Comparison of ENCODE assay signal across 12 mouse cellular contexts in genomic region chr8:48567929-48568607, GRCm38 (mm10).
A peak's percentile ranks its signal among the peaks of the same experiment; 100 is the strongest.
DNase-seq lines count a peak whose midpoint lies in the region; ATAC-seq lines count a peak whose summit lies in the region.
"Had no signal": no experiment of that assay in that cellular context is flagged by ENCODE, and none has a peak within 500 bp of the region (broad histone marks: within the 10 kb centered on the region; RNA-seq: fewer than 3 reads in every experiment).

No protein-coding gene starts in this region.

- no peak overlapping the region for H3K9ac ChIP-seq in hindbrain, embryonic 15.5 days
- H3K9ac ChIP-seq in hindbrain, embryonic 13.5 days, result no peak overlapping the region
- H3K9ac ChIP-seq in embryonic facial prominence, embryonic 11.5 days (replicated peaks; ENCODE audit: low read length), result 0 out of 2 replicates have a peak overlapping the region, but pooled peaks have one; percentile 4
- no peak overlapping the region for H3K9ac ChIP-seq in midbrain, embryonic 16.5 days (ENCODE audit: low read depth, low read length)
- H3K9ac ChIP-seq: liver, embryonic 15.5 days had no signal

- no peak overlapping the region for H3K4me3 ChIP-seq in hindbrain, embryonic 15.5 days
- H3K4me3 ChIP-seq in hindbrain, embryonic 13.5 days, result no peak overlapping the region
- H3K4me3 ChIP-seq in embryonic facial prominence, embryonic 11.5 days (ENCODE audit: low read depth, low read length), result no peak overlapping the region
- H3K4me3 ChIP-seq in midbrain, embryonic 16.5 days (ENCODE audit: low read depth, low read length), result no peak overlapping the region
- H3K4me3 ChIP-seq: erythroblast, embryonic 14.5 days; liver, embryonic 15.5 days; megakaryocyte, embryonic 14.5 days had no signal

- H3K9me3 ChIP-seq in hindbrain, embryonic 15.5 days, result no peaks in the 10 kb centered on the region
- H3K9me3 ChIP-seq in hindbrain, embryonic 13.5 days, result no peaks in the 10 kb centered on the region
- no peaks in the 10 kb centered on the region for H3K9me3 ChIP-seq in embryonic facial prominence, embryonic 11.5 days (replicated peaks; ENCODE audit: control insufficient read depth, low read length)
- no peaks in the 10 kb centered on the region for H3K9me3 ChIP-seq in midbrain, embryonic 16.5 days (replicated peaks; ENCODE audit: control insufficient read depth, low read length, poor library complexity, severe bottlenecking)
- H3K9me3 ChIP-seq: liver, embryonic 15.5 days had no signal

- 0 out of 2 replicates have a peak, but pooled peaks cover 3% of the 10 kb centered on the region for H3K4me1 ChIP-seq in hindbrain, embryonic 15.5 days (replicated peaks)
- peaks cover 9% of the 10 kb centered on the region for H3K4me1 ChIP-seq in hindbrain, embryonic 13.5 days (replicated peaks)
- no peaks in the 10 kb centered on the region; the same call in 1 of the 2 replicates for H3K4me1 ChIP-seq in embryonic facial prominence, embryonic 11.5 days (ENCODE audit: control insufficient read depth, insufficient read depth, low read length)
- peaks cover 11% of the 10 kb centered on the region for H3K4me1 ChIP-seq in midbrain, embryonic 16.5 days (ENCODE audit: control insufficient read depth, insufficient read depth, low read length)
- H3K4me1 ChIP-seq: liver, embryonic 15.5 days; megakaryocyte, embryonic 14.5 days had no signal

- ATAC-seq in hindbrain, embryonic 15.5 days (ENCODE audit: low FRiP score, low read depth), result no peak
- ATAC-seq in hindbrain, embryonic 13.5 days (ENCODE audit: low FRiP score), result no peak
- no peak for ATAC-seq in embryonic facial prominence, embryonic 11.5 days (replicated peaks; ENCODE audit: insufficient number of reproducible peaks, low FRiP score, low TSS enrichment, low read depth)
- peak; percentile 54; the same call in 1 of the 2 replicates for ATAC-seq in midbrain, embryonic 16.5 days

- no peaks in the 10 kb centered on the region for H3K27me3 ChIP-seq in hindbrain, embryonic 15.5 days
- H3K27me3 ChIP-seq in hindbrain, embryonic 13.5 days, result no peaks in the 10 kb centered on the region
- H3K27me3 ChIP-seq in embryonic facial prominence, embryonic 11.5 days (ENCODE audit: control insufficient read depth, insufficient read depth, low read length), result no peaks in the 10 kb centered on the region
- no peaks in the 10 kb centered on the region for H3K27me3 ChIP-seq in midbrain, embryonic 16.5 days (ENCODE audit: control insufficient read depth, insufficient read depth, low read depth, low read length)
- H3K27me3 ChIP-seq: liver, embryonic 15.5 days; megakaryocyte, embryonic 14.5 days had no signal

- DNase-seq in embryonic facial prominence, embryonic 11.5 days (ENCODE audit: low spot score), result no peak
- DNase-seq in frontal cortex, postnatal 36 days (ENCODE audit: low spot score in 2 of 2), result peak; percentile 33 to 38
- no peak for DNase-seq in Muller cell, postnatal 12 days (ENCODE audit: inconsistent ontology term)
- no peak for DNase-seq in B cell, adult 2 months
- no peak for DNase-seq in kidney, adult 11 months
- DNase-seq: thymus, postnatal 4 days had no signal

- 60% methylated on average over 10 of the region's 10 CpGs for WGBS in hindbrain, embryonic 15.5 days
- 64% methylated on average over 10 of the region's 10 CpGs for WGBS in hindbrain, embryonic 13.5 days
- WGBS in embryonic facial prominence, embryonic 11.5 days, result 54% methylated on average over 10 of the region's 10 CpGs
- WGBS in midbrain, embryonic 16.5 days, result 18% methylated on average over 10 of the region's 10 CpGs

- H3K27ac ChIP-seq in hindbrain, embryonic 15.5 days (replicated peaks), result peak overlapping the region; percentile 38; the same call in 1 of the 2 replicates
- no peak overlapping the region for H3K27ac ChIP-seq in hindbrain, embryonic 13.5 days
- H3K27ac ChIP-seq in embryonic facial prominence, embryonic 11.5 days (replicated peaks; ENCODE audit: low read depth, low read length), result no peak overlapping the region
- peak overlapping the region; percentile 14 for H3K27ac ChIP-seq in midbrain, embryonic 16.5 days (ENCODE audit: low read length)
- H3K27ac ChIP-seq: liver, embryonic 15.5 days had no signal

- H3K36me3 ChIP-seq in hindbrain, embryonic 15.5 days, result no peaks in the 10 kb centered on the region
- no peaks in the 10 kb centered on the region for H3K36me3 ChIP-seq in hindbrain, embryonic 13.5 days
- H3K36me3 ChIP-seq in embryonic facial prominence, embryonic 11.5 days (replicated peaks; ENCODE audit: control insufficient read depth, insufficient read depth, low read depth, low read length), result no peaks in the 10 kb centered on the region
- no peaks in the 10 kb centered on the region for H3K36me3 ChIP-seq in midbrain, embryonic 16.5 days (ENCODE audit: control insufficient read depth, insufficient read depth, low read length)
- H3K36me3 ChIP-seq: liver, embryonic 15.5 days had no signal

- H3K4me2 ChIP-seq in hindbrain, embryonic 15.5 days, result no peak overlapping the region
- H3K4me2 ChIP-seq in hindbrain, embryonic 13.5 days, result no peak overlapping the region
- H3K4me2 ChIP-seq in embryonic facial prominence, embryonic 11.5 days (ENCODE audit: low read depth, low read length), result no peak overlapping the region
- H3K4me2 ChIP-seq in midbrain, embryonic 16.5 days (ENCODE audit: low read length), result peak overlapping the region; percentile 8; the same call in 1 of the 2 replicates
- H3K4me2 ChIP-seq: liver, embryonic 15.5 days had no signal

Comparison
In these comparisons a context has a peak if more than half of its experiments do, and no peak if none do; other contexts are left out.
1. H3K27ac ChIP-seq: peak in hindbrain, embryonic 15.5 days (single experiment) and midbrain, embryonic 16.5 days (single experiment); none in hindbrain, embryonic 13.5 days (single experiment) and embryonic facial prominence, embryonic 11.5 days (single experiment).
2. DNase-seq: peak in frontal cortex, postnatal 36 days (2 of 2); none in embryonic facial prominence, embryonic 11.5 days (single experiment), Muller cell, postnatal 12 days (single experiment), B cell, adult 2 months (0 of 2) and kidney, adult 11 months (single experiment).